Mouse (Mus musculus): Measurements from ENCODE around the gene Snx11. TPM values are rescaled to one million over a fixed set of nuclear protein-coding genes. Genes with fewer than 3 reads are reported as not detected.
"Not testable (repeated sequence)": the region's sequence is repeated elsewhere in the genome, so short reads cannot be mapped to it uniquely, and the experiment has no call there.

Snx11 gene
- polyA plus RNA-seq, 1 experiment from 2014 or later: 10.3 TPM

- peaks cover 49% of the 10 kb centered on the region for H3K36me3 ChIP-seq (ENCODE audit: control insufficient read depth, insufficient read depth, low read length)
- no peaks in the 10 kb centered on the region for H3K27me3 ChIP-seq (ENCODE audit: control insufficient read depth, insufficient read depth, low read length)
- H3K4me2 ChIP-seq (ENCODE audit: low read depth, severe bottlenecking): no peak overlapping the region
- H3K9ac ChIP-seq (ENCODE audit: low read length): no peak overlapping the region
- peaks cover 5% of the 10 kb centered on the region; the same call in 1 of the 2 replicates for H3K4me1 ChIP-seq (ENCODE audit: control insufficient read depth, insufficient read depth, low read length)
- ATAC-seq (ENCODE audit: insufficient number of reproducible peaks, low FRiP score, low TSS enrichment, low read depth) (no peak), DNase-seq (ENCODE audit: low spot score) (no peak)
- H3K4me3 ChIP-seq (ENCODE audit: low read depth, low read length): no peak overlapping the region
- no peaks in the 10 kb centered on the region for H3K9me3 ChIP-seq (ENCODE audit: control insufficient read depth, low read length)
- H3K27ac ChIP-seq (replicated peaks; ENCODE audit: low read depth, low read length): no peak overlapping the region
- 83% methylated on average over 8 of the region's 8 CpGs for WGBS
Observed at GRCm38 (mm10) chr11:96818128-96818710, 40.9 kb upstream of the Snx11 start.

DNA sequence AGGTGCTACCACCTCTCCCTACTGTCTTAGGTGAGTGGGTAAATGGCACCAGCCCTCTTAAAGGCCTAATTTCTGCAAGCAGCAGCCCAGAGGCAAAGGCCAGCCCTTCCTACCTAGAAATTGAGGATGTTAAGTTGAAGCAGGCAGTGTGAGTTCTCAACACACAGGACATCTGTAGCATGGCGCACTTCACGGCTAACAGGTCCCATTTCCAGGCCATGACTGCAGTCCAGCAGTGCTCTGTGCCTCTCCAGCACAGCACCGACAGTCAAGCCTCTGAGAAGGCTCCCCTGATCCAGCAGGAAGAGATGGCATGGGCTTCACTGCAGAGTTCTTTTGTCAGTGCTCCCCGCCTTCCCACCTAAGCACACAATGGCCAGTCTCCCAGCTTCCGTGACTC lies 39.6 kb upstream of the Snx11 start:
- WGBS: 91% methylated on average over 5 of the region's 5 CpGs
- H3K9me3 ChIP-seq (ENCODE audit: control insufficient read depth, low read length): no peaks in the 10 kb centered on the region
- H3K27me3 ChIP-seq (ENCODE audit: control insufficient read depth, insufficient read depth, low read length): no peaks in the 10 kb centered on the region
- peaks cover 48% of the 10 kb centered on the region for H3K36me3 ChIP-seq (ENCODE audit: control insufficient read depth, insufficient read depth, low read length)
- H3K4me2 ChIP-seq (ENCODE audit: low read depth, severe bottlenecking): no peak overlapping the region
- H3K4me1 ChIP-seq (ENCODE audit: control insufficient read depth, insufficient read depth, low read length): no peaks in the 10 kb centered on the region
- DNase-seq (ENCODE audit: low spot score): no peak
- H3K4me3 ChIP-seq (ENCODE audit: low read depth, low read length): no peak overlapping the region
- ATAC-seq (ENCODE audit: insufficient number of reproducible peaks, low FRiP score, low TSS enrichment, low read depth): no peak
- H3K27ac ChIP-seq (replicated peaks; ENCODE audit: low read depth, low read length): no peak overlapping the region
- no peak overlapping the region for H3K9ac ChIP-seq (ENCODE audit: low read length)

- no peaks in the 10 kb centered on the region for H3K27me3 ChIP-seq (ENCODE audit: control insufficient read depth, insufficient read depth, low read length)
- H3K9ac ChIP-seq (ENCODE audit: low read length): no peak overlapping the region
- no peaks in the 10 kb centered on the region for H3K4me1 ChIP-seq (ENCODE audit: control insufficient read depth, insufficient read depth, low read length)
- no peak overlapping the region for H3K4me3 ChIP-seq (ENCODE audit: low read depth, low read length)
- no peaks in the 10 kb centered on the region for H3K9me3 ChIP-seq (ENCODE audit: control insufficient read depth, low read length)
- no peak for ATAC-seq (ENCODE audit: insufficient number of reproducible peaks, low FRiP score, low TSS enrichment, low read depth)
- no peak overlapping the region for H3K27ac ChIP-seq (replicated peaks; ENCODE audit: low read depth, low read length)
- no peak for DNase-seq (ENCODE audit: low spot score)
- 94% methylated on average over 1 of the region's 1 CpGs for WGBS
- no peak overlapping the region for H3K4me2 ChIP-seq (ENCODE audit: low read depth, severe bottlenecking)
- H3K36me3 ChIP-seq (ENCODE audit: control insufficient read depth, insufficient read depth, low read length): peaks cover 45% of the 10 kb centered on the region
Observed at GRCm38 (mm10) chr11:96816494-96816893, 39.1 kb upstream of the Snx11 start.

GRCm38 (mm10) chr11:96815895-96816294 lies 38.5 kb upstream of the Snx11 start:
- Histone ChIP-seq H3K4me1 (ENCODE audit: control insufficient read depth, insufficient read depth, low read length) (no peaks in the 10 kb centered on the region), H3K36me3 (ENCODE audit: control insufficient read depth, insufficient read depth, low read length) (peaks cover 42% of the 10 kb centered on the region), H3K9ac (ENCODE audit: low read length) (no peak overlapping the region), H3K9me3 (ENCODE audit: control insufficient read depth, low read length) (no peaks in the 10 kb centered on the region), H3K27me3 (ENCODE audit: control insufficient read depth, insufficient read depth, low read length) (no peaks in the 10 kb centered on the region), H3K27ac (replicated peaks; ENCODE audit: low read depth, low read length) (no peak overlapping the region), H3K4me2 (ENCODE audit: low read depth, severe bottlenecking) (no peak overlapping the region), H3K4me3 (ENCODE audit: low read depth, low read length) (no peak overlapping the region)
- 95% methylated on average over 2 of the region's 2 CpGs for WGBS
- no peak for ATAC-seq (ENCODE audit: insufficient number of reproducible peaks, low FRiP score, low TSS enrichment, low read depth)
- DNase-seq (ENCODE audit: low spot score): no peak

GRCm38 (mm10) chr11:96814443-96814842 lies 37.1 kb upstream of the Snx11 start:
- Histone ChIP-seq H3K27me3 (ENCODE audit: control insufficient read depth, insufficient read depth, low read length) (no peaks in the 10 kb centered on the region), H3K36me3 (ENCODE audit: control insufficient read depth, insufficient read depth, low read length) (peaks cover 35% of the 10 kb centered on the region), H3K4me3 (ENCODE audit: low read depth, low read length) (no peak overlapping the region), H3K4me1 (ENCODE audit: control insufficient read depth, insufficient read depth, low read length) (no peaks in the 10 kb centered on the region), H3K9ac (ENCODE audit: low read length) (no peak overlapping the region), H3K27ac (replicated peaks; ENCODE audit: low read depth, low read length) (no peak overlapping the region), H3K9me3 (ENCODE audit: control insufficient read depth, low read length) (no peaks in the 10 kb centered on the region), H3K4me2 (ENCODE audit: low read depth, severe bottlenecking) (no peak overlapping the region)
- DNase-seq (ENCODE audit: low spot score): no peak
- ATAC-seq (ENCODE audit: insufficient number of reproducible peaks, low FRiP score, low TSS enrichment, low read depth): no peak
- 84% methylated on average over 2 of the region's 2 CpGs for WGBS

GRCm38 (mm10) chr11:96813920-96814319 lies 36.6 kb upstream of the Snx11 start:
- H3K27ac ChIP-seq (replicated peaks; ENCODE audit: low read depth, low read length): no peak overlapping the region
- no peaks in the 10 kb centered on the region for H3K27me3 ChIP-seq (ENCODE audit: control insufficient read depth, insufficient read depth, low read length)
- H3K4me2 ChIP-seq (ENCODE audit: low read depth, severe bottlenecking): no peak overlapping the region
- H3K36me3 ChIP-seq (ENCODE audit: control insufficient read depth, insufficient read depth, low read length): peaks cover 38% of the 10 kb centered on the region
- no peaks in the 10 kb centered on the region for H3K9me3 ChIP-seq (ENCODE audit: control insufficient read depth, low read length)
- DNase-seq (ENCODE audit: low spot score): no peak
- no peak for ATAC-seq (ENCODE audit: insufficient number of reproducible peaks, low FRiP score, low TSS enrichment, low read depth)
- no peak overlapping the region for H3K4me3 ChIP-seq (ENCODE audit: low read depth, low read length)
- 87% methylated on average over 5 of the region's 5 CpGs for WGBS
- H3K4me1 ChIP-seq (ENCODE audit: control insufficient read depth, insufficient read depth, low read length): no peaks in the 10 kb centered on the region
- no peak overlapping the region for H3K9ac ChIP-seq (ENCODE audit: low read length)

DNA sequence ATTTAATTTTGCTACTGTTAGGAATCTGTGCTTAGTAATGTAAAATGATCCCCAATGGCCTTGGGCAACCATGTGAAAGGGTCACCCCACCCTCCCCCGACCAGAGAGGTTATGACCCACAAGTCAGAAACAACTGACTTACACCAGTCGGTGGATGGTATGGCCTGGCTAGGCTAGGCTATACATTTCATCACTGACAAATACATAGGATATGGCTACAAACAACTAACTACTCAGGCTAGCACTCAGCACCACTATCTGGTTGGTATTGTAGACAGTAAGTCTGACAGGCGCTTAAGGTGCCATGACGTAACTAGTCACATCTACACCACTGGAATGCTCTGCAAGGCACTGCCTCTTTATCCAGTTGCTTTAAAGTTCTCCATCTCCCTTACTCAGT lies 36.1 kb upstream of the Snx11 start:
- H3K4me3 ChIP-seq (ENCODE audit: low read depth, low read length): no peak overlapping the region
- WGBS: 89% methylated on average over 4 of the region's 4 CpGs

DNA sequence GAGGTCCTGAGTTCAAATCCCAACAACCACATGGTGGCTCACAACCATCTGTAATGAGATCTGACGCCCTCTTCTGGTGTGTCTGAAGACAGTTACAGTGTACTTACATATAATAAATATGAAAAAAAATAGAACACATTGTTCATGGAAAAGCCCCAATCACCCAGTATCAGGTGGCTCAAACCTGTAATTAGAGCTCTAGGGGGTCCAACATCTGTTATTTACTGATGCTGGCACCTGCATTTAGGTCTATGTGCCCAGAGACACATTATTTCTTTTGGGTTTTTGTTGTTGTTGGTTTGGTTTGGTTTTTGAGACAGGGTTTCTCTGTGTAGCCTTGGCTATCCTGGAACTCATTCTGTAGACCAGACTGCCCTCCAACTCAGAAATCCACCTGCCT lies 33.8 kb upstream of the Snx11 start:
- not testable (repeated sequence) for H3K9me3 ChIP-seq (ENCODE audit: control insufficient read depth, low read length); H3K4me3 ChIP-seq (ENCODE audit: low read depth, low read length); H3K4me2 ChIP-seq (ENCODE audit: low read depth, severe bottlenecking); H3K27ac ChIP-seq (replicated peaks; ENCODE audit: low read depth, low read length); ATAC-seq (ENCODE audit: insufficient number of reproducible peaks, low FRiP score, low TSS enrichment, low read depth); H3K4me1 ChIP-seq (ENCODE audit: control insufficient read depth, insufficient read depth, low read length); H3K9ac ChIP-seq (ENCODE audit: low read length); H3K27me3 ChIP-seq (ENCODE audit: control insufficient read depth, insufficient read depth, low read length); DNase-seq (ENCODE audit: low spot score)
- WGBS: 75% methylated on average over 1 of the region's 1 CpGs
- peaks cover 30% of the 10 kb centered on the region; the same call in 1 of the 2 replicates for H3K36me3 ChIP-seq (ENCODE audit: control insufficient read depth, insufficient read depth, low read length)

More for the DNA sequence above, 36.1 kb upstream of the Snx11 start:
- no peak overlapping the region for H3K9ac ChIP-seq (ENCODE audit: low read length)
- no peaks in the 10 kb centered on the region for H3K27me3 ChIP-seq (ENCODE audit: control insufficient read depth, insufficient read depth, low read length)
- H3K36me3 ChIP-seq (ENCODE audit: control insufficient read depth, insufficient read depth, low read length): peaks cover 40% of the 10 kb centered on the region
- no peaks in the 10 kb centered on the region for H3K4me1 ChIP-seq (ENCODE audit: control insufficient read depth, insufficient read depth, low read length)
- H3K27ac ChIP-seq (replicated peaks; ENCODE audit: low read depth, low read length): no peak overlapping the region
- ATAC-seq (ENCODE audit: insufficient number of reproducible peaks, low FRiP score, low TSS enrichment, low read depth) (no peak), DNase-seq (ENCODE audit: low spot score) (no peak)
- no peak overlapping the region for H3K4me2 ChIP-seq (ENCODE audit: low read depth, severe bottlenecking)
- no peaks in the 10 kb centered on the region for H3K9me3 ChIP-seq (ENCODE audit: control insufficient read depth, low read length)

All from limb, embryonic 11.5 days (tissue).